Mouse (Mus musculus) CH12.LX (cell line): ENCODE measurements around the gene Gm1043.

Experiments used
- BHLHE40 ChIP-seq: IDR thresholded peaks from 2 replicates; pipeline ENCODE4 v1.6.1; 2011; ENCODE audit warnings: mild to moderate bottlenecking, low read depth, low read length, improper control_type of control experiment
- CTCF ChIP-seq, 2 experiments: IDR thresholded peaks in 1 of 2; conservative IDR thresholded peaks in 1 of 2; 2 replicates each; pipeline ENCODE4 v1.5.1; 2011 to 2012; ENCODE audit warnings: low read depth in 2 of 2, low read length in 2 of 2, improper control_type of control experiment in 1 of 2, inconsistent platforms in 1 of 2, mild to moderate bottlenecking in 1 of 2, moderate library complexity in 1 of 2
- JUN ChIP-seq: IDR thresholded peaks from 2 replicates; pipeline ENCODE4 v1.6.1; 2011; ENCODE audit warnings: low read depth, mild to moderate bottlenecking, low read length, improper control_type of control experiment, moderate library complexity; ENCODE audit not compliant: insufficient read depth
- POLR2AphosphoS2 ChIP-seq: IDR thresholded peaks from 2 replicates; pipeline ENCODE4 v1.6.1; 2011; ENCODE audit warnings: low read depth, low read length, improper control_type of control experiment
- RCOR1 ChIP-seq: conservative IDR thresholded peaks from 2 replicates; pipeline ENCODE4 v1.6.1; 2012; ENCODE audit warnings: low read depth, mild to moderate bottlenecking, inconsistent platforms, low read length, improper control_type of control experiment
- TCF12 ChIP-seq: IDR thresholded peaks from 2 replicates; pipeline ENCODE4 v1.6.1; 2014; ENCODE audit warnings: low read depth, mild to moderate bottlenecking, inconsistent platforms, low read length, improper control_type of control experiment

- TF ChIP-seq POLR2AphosphoS2: no peak
- no peak for TF ChIP-seq BHLHE40
- TF ChIP-seq RCOR1: no peak
- no peak for TF ChIP-seq JUN
- TF ChIP-seq CTCF (conservative IDR thresholded peaks at IDR 0.05 in 1 of 2, IDR thresholded peaks at IDR 0.05 in 1 of 2; ENCODE audit: low read depth in 2 of 2, low read length in 2 of 2): no peak
- TF ChIP-seq TCF12: no peak
Observed at GRCm38 (mm10) chr5:37243169-37243886, 158.2 kb downstream of the Gm1043 start.
